Mouse (Mus musculus) layer of hippocampus, postnatal 25 days (tissue): Measurements from ENCODE around the gene Cpeb3. TPM values are rescaled to one million over a fixed set of nuclear protein-coding genes. Genes with fewer than 3 reads are reported as not detected.
"Not testable (repeated sequence)": the region's sequence is repeated elsewhere in the genome, so short reads cannot be mapped to it uniquely, and the experiment has no call there.

Experiments used
- DNase-seq, 2 experiments: peaks; one replicate each; pipeline ENCODE4 v3.0.0; 2022; ENCODE audit warnings: mixed read lengths in 2 of 2, low spot score in 1 of 2; ENCODE audit errors: extremely low spot score in 1 of 2
- total RNA-seq, 2 experiments: library from RNA; stranded (reverse); gene quantifications; 2 replicates each; pipeline ENCODE4 v1.2.3; 2021

The Cpeb3 gene
- total RNA-seq, 2 experiments from 2014 or later, result 62.1 to 74.6 TPM

DNA sequence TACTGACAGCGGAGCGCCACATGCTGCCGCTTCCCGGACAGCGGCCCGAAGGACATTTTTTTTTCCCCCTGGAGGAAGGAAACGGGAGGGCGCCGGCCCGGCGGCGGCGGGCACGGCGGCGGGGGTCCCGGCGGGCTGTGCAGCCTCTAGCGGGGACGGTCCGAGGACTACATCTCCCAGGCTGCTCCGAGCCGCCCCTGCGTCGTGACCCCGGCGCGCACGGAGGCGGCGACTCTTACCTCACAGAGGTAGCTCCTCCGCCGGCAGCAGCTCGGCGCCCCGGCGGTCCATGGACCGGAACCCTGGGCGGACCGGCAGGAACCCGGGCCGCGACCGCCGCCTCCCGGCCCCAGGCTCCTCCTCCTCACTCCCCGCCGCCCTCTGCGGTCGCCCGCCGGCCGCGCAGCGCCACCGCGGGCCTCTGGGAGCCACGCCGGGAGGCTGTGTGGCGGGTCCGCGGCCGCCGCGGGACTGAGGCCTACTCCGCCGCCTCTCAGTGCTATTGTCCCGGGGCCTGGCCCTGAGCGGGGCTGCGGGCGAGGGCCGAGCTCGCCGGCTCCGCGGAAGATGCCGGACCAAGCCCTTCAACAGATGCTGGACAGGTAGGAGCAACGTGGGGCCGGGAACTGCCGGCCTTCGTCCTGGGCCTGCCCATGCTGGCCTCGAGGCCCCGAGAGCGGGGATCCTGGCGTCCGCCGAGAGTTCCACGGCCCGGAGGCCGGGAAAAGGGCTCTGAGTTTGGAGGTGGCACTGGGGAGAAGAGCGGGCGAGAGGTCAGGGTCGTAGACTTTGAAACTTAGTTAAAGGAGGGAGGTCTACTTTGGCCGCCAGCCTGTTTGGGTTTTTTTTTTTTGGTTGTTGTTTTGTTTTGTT is 862 bp downstream of the Cpeb3 start, which contains the start of gene March5:
Gene March5 (plus strand): TSS at position 241 of the 873 bp plus-strand sequence.
- peak; percentile 76 to 81 for DNase-seq

DNA sequence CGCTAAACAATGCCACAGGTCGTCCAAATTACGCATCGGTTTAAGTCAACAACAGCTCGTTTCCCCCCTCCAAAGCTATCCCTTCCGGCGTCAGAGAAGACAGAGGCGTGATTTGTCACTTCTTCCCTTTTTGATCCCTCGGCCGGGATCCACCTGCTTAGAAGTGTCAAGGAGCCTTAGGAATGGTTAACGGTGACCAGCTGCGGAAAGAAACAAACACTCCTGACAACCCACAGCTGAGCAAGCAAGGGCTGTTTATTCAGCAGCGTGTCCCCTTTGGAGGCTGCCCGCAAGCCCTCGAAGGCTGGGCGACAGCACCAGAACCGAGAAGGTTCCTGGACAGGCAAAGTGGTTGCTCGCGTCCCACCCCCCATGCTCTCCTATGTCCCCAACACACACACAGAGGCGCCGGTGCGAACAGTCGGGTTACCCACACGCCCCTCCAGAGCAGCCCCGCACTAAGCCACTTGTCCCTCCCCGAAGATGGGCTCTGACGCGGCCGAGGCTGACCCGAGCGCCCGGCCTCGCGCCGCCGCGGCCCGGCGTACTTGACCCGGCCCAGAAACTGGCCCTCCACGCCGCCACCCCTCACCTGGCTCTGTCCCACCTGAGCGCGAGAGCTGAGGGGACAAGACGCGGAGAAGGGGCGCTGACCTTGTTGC is 1.6 kb downstream of the Cpeb3 start:
- peak; percentile 34 to 59 for DNase-seq

DNA sequence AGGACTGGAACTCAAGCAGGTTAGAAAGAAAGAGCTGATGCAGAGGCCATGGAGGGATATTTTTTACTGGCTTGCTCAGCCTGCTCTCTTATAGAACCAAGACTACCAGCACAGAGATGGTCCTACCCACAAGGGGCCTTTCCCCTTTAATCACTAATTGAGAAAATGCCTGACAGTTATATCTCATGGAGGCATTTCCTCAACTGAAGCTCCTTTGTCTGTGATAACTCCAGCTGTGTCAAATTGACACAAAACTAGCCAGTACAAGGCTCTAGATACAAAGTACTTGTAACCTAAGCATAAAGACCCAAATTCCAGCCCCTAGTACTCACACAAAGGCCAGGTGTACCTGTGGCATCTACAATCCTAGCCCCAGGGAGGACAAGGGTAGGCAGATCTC is 3.2 kb downstream of the Cpeb3 start:
- DNase-seq, result not testable (repeated sequence)

DNA sequence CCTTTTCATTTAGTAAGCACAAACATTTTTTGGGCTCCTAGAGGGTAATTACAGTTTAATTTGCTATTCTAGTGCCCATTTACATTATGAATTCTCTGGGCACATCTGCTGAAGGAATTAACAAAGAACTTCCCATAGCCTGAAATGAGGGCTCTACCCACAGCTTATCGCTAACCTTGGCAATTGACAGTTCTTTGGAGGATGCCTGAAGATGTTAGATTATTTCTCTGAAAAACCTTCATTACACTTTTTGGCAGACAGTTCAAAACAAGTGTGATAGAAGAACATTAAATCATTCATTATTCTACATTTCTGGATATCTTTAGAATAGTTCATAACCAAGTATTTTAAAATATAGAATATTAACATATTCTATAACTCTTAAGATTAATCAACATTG is 5.0 kb downstream of the Cpeb3 start:
- no peak for DNase-seq

DNA sequence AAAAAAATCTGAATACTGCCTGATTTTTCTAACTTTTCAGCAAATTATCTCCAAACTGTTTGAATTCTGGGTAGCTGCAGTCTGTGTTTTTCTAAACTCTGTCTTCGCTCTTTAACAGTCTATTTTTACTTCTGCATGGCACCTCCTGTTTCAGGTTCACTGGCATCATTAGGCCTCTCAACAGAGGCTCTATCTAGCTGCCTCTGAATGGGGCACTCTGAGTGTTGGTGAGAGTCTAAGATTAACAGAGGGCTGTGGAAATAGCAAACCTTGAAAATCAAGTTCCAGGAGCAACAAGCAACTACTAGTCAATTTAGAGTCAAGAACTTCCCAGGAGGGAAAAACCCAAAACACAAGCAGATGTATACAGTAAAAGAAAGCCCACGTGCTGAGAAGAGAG is 8.5 kb downstream of the Cpeb3 start:
- DNase-seq, result no peak

DNA sequence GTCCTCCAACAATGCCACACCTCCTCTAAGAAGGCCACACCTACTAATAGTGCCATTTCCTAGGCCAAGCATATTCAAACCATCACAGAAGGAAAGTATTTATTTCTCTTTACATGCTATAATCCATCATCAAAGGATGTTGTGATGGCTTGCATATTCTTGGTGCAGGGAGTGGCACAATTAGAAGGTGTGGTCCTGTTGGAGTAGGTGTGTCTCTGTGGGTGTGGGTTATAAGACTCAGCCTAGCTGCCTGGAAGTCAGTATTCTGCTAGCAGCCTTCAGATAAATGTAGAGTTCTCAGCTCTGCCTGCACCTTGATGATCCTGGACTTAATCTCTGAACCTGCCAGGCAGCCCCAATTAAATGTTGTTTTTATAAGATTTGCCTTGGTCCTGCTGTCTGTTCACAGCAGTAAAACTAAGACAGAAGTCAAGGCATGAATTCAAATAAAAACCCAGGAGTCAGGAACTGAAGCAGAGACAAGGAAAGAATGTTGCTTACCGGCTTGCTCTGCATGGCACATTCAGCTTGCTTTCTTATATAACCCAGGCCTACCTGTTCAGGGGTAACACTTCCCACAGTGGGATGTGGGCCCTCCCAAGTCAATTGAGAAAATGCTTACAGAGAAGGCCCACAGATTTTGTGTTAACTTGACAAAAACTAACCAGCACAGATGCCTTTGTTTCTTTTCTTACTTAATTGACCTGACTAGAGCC is 10.1 kb downstream of the Cpeb3 start:
- no peak for DNase-seq

DNA sequence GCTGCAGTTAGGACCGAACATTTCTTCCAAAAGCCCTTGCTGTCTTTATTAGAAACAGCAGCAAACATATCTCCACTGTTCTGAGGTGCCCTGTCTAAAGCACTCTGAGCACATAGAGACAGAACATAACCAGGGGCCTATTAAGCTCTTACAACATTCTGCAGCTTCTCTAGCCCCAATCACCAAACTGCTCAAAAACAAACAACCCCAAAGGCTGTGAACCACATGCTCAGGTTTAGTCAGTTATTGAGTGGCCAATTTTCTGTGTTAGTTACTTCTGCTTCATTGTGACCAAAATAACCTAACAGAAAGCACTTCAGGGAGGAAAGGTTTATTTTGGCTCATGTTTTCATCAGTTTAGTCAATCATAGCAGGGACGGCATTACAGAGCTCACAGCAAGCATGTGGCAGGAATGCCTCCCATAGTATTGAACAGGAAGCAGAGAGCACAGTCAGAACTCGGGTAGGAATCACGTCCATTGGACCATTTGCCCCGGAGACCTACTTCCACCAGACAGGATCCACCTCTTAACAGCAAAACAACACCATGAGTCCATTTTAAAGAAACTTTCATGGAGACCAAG is 15.8 kb downstream of the Cpeb3 start:
- DNase-seq, result no peak

DNA sequence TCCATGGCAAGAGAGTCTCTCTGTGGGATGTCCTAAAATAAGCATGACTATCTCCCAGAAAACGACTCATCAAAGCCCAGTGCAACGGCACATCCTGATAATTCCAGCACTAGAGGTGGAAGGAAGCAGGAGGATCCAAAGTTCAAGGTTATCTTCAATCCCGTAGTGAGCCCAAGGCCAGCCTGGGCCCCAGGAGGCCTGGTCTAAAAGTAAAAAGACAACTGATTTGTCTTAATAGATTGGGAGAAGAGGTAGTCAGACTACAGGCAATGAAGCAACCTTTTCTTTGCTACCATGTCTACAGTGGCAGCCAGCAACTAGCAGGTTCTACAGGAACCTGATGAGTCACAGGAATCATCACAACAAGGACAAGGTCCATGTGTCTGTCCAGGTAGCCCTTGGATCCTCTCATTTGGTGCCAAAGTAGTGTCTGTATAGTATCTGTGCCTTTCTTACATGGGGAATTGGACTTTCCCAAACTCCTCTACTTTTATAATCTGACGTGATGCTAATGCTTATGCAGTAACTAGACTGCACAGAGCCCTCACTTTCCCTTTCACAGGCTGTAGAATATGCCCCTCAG is 19.9 kb downstream of the Cpeb3 start:
- no peak for DNase-seq

DNA sequence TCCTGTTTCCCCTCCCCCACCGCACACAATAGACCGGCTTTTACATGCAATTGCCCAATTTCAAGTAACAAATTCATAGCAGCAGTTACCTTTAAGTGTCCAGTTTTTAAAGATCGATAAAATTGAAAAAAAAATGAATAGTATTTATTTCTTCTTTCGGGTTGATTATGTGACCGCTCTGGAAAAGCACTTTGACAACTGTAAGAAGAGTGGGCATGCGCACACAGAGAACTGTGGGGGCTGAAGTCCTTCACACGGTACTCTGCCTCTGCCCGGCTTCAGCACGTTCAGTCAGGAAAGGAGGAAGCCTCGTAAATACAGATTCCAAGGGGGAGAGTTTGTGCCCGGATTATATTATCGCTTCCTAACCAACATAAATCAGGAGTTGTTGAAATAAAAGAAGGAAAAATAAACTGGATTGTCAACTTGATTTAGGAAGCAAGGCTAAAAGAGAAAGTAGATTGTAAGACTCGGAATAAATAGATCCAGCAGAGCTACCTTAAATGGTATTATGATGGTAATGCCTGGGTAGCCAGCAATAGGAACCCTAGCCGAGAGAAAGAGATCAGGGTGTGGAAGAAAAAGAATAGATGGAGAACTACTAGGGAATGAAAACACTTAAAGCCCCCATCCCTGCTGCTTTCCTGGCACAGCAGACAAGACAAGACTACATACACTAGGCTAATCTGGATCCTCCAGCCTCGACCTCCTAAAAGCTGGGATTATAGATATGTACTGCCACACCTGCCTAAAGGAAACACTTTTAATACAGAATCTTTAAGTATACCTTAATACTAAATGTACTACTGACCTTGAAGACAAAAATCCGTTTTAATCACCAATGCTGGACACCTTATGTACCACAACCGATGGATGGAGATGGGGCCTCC is 30.3 kb downstream of the Cpeb3 start:
- DNase-seq, result peak in 1 of 2 experiments; percentile 55

DNA sequence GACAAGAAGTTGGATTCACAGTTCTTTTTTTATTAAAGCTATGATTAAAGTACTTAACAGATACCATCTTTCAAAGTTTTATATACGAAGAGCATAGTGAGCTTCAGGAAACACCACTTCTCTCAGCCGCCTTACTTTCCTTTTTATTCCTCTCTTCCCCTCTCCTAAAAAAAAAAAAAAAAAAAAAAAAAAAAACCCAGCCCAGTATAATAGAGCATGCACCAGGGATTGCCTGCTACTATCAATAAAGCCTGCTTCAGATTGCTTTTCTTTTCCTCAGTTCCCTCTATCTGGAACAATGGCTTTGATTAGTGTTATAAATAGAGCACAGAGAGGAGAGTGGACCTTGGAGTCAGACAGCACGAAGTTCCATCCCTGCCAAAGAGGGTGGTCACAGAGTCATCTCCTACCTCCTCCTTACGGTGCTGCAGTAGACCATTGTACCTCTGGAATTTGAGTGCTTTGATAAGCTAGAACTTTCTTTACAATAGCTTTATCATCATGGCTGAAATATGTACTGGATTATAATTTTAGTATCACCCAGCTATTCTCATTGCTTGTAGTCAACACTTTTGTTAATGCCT is 31.4 kb downstream of the Cpeb3 start:
- DNase-seq, result no peak

DNA sequence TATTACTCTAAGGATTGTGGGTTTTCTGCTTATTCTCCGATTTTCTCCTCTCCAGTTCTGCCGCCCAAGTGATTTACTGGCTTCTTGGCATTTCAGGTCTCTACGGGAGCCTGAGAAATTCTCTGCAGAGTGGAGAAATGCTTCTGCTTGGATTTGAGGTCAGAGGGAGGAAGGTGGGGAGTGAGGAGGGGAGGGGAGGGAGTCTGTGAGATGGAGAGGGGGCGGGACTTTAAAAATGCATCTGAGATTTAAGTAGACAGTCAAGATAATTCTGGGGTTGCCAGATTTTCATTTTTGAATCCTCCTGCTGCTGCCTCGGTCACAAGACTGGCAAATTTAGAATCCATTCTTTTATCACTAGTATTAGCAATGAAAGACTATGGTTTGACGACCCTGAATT is 32.5 kb downstream of the Cpeb3 start:
- DNase-seq, result no peak

DNA sequence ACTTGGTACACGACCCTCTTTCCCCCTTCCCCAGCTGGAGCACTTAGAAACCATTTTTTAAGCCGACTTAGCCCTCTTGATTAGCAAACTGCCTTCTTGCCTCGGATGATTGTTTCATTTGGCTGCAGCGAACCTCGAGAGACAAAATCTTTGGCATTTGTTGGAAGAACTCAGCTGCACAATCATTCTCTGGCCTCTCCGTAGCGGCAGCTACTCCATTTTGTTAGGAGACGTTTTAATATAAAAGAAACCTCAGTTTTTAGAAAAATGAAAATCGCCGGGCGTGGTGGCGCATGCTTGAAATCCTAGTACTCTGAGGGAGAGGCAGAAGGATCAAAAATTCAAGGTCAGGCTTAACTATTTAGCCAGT is 33.0 kb downstream of the Cpeb3 start:
- DNase-seq, result no peak

DNA sequence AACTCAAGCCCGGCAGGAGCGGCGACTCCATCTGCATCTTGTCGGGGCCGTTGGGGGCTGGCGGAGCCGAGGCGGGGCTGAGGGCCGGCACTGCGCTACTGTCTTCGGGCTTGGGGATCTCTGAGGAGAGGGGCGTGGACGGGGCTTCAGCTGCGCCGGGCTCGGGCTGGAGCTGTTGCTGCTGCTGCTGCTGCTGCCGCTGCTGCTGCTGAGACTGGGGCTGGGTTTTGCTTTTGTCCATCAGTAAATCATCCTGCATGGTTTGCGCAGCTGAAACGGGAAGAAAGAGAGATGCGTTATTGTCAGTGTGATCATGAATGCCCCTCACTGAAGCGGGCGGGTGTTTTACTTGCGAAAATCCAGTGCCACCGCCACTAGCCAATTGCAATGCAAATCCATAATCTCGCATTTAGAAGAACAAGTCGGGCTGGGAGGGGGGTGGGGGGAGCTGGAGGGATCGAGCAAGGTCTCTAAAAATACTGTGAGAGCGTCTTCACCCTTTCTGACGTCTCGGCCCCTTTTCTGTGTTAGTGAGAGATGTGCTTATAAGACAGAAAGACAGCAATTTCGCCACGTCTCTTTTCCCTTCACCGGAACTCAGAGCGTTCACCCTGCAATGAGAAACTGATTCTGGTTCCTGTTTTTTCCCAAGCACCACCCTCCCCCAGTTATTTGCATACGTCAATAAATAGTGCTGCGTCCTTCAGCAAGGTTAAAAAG is 33.5 kb downstream of the Cpeb3 start:
- DNase-seq, result peak; percentile 42 to 58

DNA sequence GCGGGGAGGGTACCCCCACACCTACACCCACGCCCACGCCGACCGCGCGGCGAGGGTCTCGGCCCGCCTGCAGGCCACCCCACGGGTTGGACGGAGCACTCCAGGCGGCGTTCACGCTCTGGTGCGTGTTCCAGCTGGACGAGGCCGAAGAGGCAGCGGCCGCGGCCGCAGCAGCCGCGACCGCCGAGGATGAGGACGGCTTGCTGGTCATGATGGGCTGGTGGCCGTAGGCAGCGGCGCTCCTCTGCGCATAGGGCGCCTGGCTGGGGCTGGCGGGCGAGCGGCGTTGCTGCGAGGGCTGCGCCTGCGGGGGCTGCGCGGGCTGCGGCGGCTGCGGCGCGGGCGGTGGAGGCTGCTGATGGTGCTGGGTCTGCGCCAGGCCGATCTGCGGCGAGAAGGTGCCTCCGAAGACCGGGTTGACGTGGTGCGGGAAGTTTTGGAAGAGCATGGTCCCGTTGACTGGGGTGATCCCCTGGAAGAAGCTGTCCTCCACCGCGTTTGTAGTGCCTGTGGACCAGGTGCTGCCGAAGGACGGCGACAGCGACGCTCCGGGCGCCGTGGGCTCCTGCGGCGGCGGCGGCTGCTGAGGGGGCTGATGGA is 34.2 kb downstream of the Cpeb3 start:
- peak; percentile 24 to 63 for DNase-seq

DNA sequence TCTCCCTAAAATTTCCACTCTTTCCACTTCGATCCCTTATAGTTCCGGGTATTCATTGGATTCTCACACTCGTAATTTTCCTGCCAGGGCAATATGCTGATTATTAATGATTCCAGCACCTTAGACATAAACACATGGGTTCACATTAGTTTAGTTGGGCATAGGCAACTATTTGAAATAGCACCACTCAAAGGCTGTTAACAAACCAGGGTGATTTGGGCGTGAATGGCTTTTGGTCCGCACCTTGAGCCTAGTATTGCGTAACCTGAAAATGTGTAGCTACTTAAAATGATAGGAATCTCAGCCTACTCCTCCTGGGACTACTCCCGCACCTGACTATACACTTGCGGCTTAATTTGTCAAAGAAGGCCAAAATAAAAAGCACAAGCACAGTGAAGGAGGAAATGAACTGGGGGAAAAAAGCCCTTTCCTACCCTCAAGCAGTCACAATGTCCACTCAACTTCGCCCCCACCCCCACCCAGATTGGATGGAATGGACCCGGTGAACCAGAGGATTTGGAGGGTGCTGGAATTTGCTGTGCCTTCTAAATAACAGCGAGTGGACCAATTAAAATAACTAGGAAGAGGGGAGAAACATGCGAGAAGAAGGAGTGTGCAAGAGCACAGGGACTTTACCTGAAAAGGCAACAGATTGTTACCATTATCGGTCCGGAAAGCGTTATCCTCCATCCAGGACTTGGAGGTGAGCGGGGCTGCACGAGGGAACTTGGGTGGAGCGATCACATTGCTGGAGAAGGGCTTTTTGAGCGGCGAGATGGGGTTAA is 34.9 kb downstream of the Cpeb3 start:
- no peak for DNase-seq

DNA sequence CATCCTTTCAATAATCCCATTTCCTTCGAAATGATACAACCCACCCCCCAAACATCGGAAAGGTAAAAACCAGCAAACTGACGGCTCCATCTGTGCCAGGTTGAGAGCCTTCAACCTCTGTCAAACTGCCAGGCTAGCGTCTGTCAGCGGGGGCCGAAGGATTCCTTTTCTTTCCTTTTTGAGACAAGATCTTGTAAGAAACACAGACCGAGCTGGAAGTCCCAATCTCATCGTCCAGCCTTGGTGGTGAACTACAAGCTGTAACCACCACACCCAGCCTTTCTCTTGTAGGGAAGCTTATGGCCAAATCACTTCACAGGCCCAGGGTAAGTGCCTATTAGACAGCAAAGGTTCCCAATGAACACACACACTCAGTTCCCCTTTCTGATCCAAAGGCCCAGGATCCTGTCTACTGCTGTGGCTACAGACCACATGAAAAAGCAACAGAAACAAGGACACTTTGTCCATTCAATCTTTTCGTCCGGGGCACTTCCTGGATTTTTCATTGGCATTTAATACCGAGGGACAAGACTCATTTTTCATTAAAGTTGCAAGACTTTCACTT is 35.8 kb downstream of the Cpeb3 start:
- DNase-seq, result no peak

DNA sequence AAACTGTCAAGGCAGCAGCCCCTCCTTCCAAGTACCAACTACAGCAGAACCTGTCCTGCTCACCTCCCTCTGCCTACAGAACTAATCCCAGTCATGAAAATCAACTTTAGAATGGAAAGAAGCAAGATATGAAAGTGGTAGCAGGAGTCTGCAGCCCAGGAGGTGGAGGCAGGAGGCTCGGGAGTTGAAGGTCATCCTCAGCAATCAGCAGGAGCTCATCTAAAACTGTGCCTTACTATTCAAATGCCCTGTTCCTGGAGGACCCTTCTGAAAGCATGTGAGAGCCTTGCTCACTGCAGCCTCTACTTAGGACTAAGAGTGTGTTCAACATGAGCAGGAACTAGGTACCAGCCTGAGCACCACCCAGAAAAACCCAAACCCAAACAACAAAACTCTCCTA is 36.3 kb downstream of the Cpeb3 start:
- DNase-seq, result no peak
